Mouse (Mus musculus) lung, postnatal 10 days (tissue): ENCODE measurements around the gene Bend6.

Experiments used
- DNase-seq: peaks from one replicate; pipeline ENCODE4 v3.0.0; 2021

Bend6 gene

DNA sequence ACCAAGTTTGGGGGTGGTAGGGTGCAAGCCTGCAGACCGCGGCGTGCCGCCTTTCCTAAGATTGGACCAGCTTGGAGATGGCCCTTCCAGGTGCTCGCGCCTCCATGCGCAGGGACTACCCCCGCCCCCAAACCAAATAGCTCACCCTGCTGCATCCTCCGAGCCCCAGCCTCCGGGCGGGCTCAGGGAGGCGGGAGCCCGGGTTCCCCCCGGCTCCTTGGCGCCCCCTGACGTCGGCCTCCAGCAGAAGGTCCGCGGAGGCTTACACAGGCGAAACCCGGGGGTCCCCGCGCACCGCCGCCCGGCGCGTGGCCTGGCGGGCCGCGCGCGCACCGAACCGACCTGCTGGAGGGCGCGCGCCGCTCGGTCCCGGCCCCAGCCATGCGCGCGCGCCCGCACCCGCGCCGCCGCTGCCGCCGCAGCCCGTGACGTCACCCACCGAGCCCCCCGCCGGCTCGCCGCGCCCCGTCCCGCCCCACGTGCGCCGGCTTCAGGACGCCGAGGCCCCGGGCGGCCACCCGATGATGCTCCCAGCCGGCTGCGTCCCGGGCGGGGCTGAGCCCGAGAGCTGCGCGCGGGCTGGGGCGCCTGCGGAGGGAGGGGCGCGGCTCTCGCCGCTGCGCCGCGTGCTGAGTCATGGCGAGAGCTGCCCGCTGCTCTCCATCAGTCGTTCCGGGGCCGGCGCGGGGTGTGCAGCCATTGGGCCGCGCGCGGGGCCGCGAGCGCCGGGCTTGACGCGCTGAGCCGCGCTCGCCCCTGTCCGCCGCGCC, at the start of gene Bend6:
TSS of gene Bend6 (minus strand) at position 396 of the 770 bp plus-strand sequence.
- peak; percentile 52 for DNase-seq

DNA sequence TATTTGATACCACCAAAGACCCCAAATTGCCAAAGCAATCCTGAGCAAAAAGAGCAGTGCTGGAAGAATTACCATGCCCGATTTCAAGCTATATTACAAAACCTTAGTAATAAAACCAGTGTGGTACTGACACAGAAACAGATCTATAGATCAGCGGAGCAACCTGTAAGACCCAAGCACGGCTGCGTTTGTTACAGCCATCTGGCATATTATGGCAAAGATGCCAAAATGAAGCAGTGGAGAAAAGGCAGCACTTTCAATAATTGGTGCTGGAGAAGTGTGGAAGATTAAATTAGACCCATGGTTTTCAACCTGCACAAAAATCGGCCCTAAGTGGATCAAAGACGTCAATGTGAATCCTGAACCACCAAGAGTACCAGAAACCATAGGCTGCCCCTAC, 48.0 kb upstream of the Bend6 start:
- no peak for DNase-seq

DNA sequence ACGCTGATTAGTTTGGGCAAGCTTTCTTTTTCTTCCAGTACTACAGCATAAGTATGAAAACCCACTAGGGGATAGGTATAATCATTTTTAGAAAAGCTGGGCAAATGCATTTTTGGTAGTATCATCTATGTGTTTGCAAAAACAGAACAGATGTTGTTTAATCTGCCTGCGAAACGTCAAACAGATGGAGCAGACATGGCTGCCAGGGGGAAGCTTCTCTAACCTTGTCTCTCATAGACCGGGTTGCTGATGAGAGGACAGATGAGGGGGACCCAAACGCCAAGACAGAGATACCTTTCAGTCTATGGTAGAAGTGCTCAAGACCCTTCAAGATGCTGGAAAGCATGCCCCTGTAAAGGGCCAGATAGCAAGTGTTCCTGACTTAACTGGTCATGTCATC, 40.9 kb upstream of the Bend6 start:
- DNase-seq, result no peak

GRCm38 (mm10) chr1:33947838-33948237, 40.2 kb upstream of the Bend6 start:
- DNase-seq, result no peak

DNA sequence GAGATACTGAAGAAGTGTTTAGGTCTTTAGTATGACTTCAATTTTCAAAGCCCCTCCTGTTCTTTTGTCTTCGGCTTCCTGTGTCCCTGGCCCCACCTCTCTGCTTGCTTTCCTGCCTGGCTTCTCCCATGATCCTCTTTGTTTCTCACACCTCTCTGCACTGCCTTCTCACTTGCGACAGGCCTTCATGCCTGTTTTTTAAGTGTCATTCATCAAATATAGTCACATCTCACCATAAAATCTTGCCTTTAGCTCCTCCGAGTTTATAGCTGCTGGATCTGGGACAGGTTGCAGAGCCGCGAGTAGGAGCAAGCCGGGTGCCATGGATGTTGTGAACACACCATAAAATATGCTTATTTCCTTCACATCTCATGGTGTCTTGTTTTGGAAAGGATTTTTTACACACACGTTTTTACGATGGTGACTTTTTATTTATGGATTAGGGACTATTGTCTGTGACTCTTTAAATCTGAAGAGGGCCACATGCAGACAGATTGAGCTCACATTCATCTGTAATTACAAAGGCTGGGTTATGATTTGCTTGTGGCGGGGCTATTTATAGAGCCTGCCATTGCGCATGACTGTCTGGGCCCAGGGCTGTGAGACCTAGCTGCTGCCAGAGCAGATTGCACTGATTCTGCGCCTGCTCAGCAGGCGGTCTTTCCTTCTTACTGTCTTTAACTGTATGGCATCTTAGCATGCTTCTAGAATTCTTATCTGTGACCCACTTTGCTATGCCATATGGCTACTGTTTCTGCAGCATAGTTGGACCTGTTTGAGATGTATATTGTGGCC, 39.2 kb upstream of the Bend6 start:
- DNase-seq, result peak; percentile 38

- DNase-seq, result no peak
These were observed 38.1 kb upstream of the Bend6 start for GRCm38 (mm10) chr1:33945756-33946155.

GRCm38 (mm10) chr1:33944977-33945750, 37.5 kb upstream of the Bend6 start:
- peak; percentile 79 for DNase-seq

- DNase-seq, result no peak
These were observed 36.3 kb upstream of the Bend6 start for GRCm38 (mm10) chr1:33943943-33944342.

GRCm38 (mm10) chr1:33942638-33943037, 35.0 kb upstream of the Bend6 start:
- DNase-seq, result no peak

GRCm38 (mm10) chr1:33940364-33940928, 32.8 kb upstream of the Bend6 start:
- DNase-seq, result no peak

DNA sequence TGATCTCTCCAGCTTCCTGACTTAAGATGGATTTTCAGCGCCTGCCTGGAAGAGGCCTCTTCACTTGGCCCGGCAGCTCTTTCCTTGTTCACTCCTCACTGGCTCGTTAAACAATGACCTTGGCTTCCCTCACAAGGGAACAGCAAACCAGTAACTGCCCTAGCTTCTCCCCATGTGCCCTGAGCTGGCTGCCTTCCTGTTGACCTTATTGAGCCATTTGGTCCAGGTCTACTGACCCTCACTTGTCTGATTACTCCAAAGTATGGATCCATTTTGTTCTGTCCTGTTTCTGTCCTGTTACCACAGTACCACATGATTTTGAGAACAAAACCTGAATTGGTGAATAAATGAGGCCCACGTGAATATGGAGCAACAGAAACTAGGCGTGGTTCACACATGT, 32.2 kb upstream of the Bend6 start:
- DNase-seq, result no peak

GRCm38 (mm10) chr1:33935946-33936345, 28.3 kb upstream of the Bend6 start:
- DNase-seq, result no peak

GRCm38 (mm10) chr1:33932845-33933499, 25.4 kb upstream of the Bend6 start:
- no peak for DNase-seq

GRCm38 (mm10) chr1:33932196-33932595, 24.6 kb upstream of the Bend6 start:
- DNase-seq, result no peak

GRCm38 (mm10) chr1:33931791-33932190, 24.2 kb upstream of the Bend6 start:
- DNase-seq, result no peak

DNA sequence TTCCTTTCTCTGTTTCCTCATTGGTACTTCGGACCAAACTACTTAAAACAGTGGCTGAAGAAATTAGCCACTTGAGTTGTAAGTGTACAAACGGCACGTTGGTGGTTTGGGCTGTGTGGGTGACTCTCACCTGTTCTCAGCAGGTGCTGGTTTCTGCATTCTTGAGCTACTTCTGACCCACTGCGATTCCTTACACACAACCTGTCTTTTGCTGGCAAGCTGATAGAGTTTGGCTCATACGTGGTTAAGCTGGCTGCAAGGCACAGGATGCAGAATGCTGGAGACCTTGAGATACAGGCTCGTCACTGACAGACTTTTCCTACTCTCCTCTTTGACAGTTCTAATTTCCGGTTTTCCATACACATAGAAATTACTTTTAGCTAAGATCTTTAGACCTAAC, 19.9 kb upstream of the Bend6 start:
- no peak for DNase-seq

DNA sequence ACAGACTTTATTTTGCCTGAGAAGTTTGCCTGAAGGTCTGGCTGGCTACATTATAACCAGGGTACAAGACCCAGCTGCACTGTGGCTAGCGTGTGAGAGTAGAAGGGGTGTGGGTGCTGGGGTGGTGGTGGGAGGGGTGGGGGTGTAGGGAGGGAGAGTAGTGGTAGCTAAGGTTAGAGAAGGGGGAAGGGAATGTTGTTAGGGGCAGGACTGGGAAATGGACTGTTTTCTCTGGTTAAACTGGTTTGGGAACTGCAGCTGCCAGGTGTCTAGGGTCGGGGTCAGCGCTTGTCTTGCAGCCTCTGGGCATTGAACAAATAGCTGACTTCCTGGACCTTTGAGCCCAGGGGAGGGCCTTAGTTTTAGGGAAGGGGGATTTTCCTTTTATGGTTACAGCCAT, 17.7 kb upstream of the Bend6 start:
- no peak for DNase-seq

DNA sequence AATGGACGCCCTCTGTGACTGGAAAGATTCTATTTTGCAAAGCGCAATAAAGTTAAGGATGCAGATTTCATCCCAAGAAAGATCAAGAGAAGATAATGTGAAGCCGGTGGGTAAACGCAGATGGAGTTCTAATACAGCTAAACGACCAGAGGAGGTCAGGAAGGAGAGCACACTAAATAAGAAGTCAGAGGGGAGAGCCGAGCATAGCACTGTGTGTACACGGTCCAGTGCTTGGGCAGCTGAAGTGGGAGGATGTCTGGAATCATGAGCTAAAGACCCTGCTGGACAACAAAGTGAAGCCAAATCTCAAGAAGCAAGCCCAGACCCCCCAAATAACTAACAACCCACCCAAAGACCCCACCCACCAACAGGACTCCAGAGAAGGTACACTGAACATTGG, 15.4 kb upstream of the Bend6 start:
- no peak for DNase-seq

DNA sequence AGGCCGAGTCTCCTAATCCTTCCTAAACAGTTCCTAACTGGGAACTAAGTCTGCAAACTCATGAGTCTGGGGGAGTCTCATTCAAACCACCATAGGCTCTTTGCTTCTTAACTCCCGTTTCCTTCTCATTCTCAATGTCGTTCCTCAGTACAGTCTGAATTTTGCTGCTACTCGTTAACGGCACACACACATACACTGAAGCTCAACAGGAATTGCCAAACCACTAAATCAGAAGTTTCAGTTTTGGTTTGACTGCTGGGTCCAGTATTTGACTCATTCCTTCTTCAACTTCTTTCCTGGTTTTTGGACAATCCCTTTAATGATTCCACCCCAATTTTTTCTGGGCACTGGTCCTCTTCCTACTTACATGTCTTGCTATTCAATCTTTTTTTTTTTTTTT, 8.9 kb upstream of the Bend6 start:
- no peak for DNase-seq

- no peak for DNase-seq
These were observed 4.0 kb upstream of the Bend6 start for GRCm38 (mm10) chr1:33911589-33911988.

DNA sequence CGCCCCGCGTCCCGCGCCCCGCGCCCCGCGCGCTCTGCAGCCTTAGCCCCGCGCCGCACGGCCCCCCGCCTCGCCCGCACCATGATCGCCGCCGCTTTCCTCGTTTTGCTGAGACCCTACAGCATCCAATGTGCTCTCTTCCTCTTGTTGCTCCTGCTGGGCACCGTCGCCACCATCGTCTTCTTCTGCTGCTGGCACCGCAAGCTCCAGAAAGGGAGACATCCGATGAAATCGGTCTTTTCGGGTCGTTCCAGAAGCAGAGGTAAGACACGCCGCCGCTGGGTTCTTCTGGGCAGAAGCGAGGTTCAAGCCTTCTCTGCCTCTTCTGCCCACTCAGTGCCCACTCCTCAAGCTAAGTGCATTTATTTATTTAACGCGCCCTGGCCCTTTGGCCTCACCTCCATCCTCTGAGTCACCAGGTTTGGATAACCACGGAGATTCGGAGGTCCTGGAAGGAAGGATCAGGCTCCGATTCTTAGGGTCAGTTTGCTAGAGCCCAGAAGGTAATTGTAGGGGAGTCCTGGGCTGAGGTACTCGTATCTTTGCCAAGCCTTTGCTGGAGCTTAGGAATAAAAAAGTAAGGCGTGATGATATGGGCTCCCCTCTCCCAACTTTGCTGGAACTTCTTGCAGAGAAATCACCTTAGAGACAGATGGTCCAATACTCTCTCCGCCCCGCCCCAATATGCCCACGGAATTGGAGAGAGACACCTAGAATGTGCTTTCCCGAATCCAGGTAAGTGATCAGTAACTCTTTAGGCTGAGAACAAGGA, 761 bp upstream of the Bend6 start, which contains the start of gene Dst:
TSS of gene Dst (plus strand) at position 35 of the 772 bp plus-strand sequence.
- no peak for DNase-seq

DNA sequence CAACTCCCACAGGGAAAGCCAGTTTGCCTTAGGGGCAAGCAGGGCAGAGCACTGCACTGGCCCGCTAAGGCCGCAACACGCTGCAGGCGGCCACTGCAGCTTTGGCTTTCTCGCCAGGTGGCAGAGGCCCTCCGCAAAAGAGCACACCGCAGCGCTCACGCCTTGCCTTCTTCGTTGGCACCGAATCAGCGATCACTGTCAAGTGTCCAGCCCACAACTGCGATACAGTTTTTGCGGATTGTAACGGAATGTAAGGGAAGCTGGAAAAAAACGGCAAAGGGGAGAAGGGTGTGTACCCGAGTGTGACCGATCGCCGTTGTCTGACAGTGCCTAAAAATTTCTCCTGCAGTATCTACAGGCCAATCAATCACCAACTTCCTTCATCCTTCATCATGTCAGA, 689 bp downstream of the Bend6 start:
- no peak for DNase-seq
